Mouse (Mus musculus) left cerebral cortex, postnatal 36 days (tissue): ENCODE results near the gene Slc35e1. TPM values are rescaled to one million over a fixed set of nuclear protein-coding genes. Genes with fewer than 3 reads are reported as not detected.

Experiments
- microRNA-seq: library from miRNA; unstranded; fragments of <30 nt; microRNA quantifications from one replicate; pipeline ENCODE4 v1.2.0, GENCODE M21; 2022
- total RNA-seq, 2 experiments: library from RNA; stranded (reverse); gene quantifications; 2 replicates each; pipeline ENCODE4 v1.2.3; 2021

Slc35e1 gene
- total RNA-seq, 2 experiments from 2014 or later = 50.9 to 53.5 TPM

Small RNA genes lying within 50 kb of the gene (microRNA-seq; reads per million reads assigned to microRNA genes)
- gene Gm28019 = not detected
- 4.3 reads per million, percentile 12 among the genes with 10 or more reads in this experiment for gene Mir7068

Other genes with a start within 250 kb of the Slc35e1 start
- gene Gm10282, start 187.4 kb downstream of the Slc35e1 start, total RNA-seq = 1 to 10 TPM; 5.2 to 6.4 TPM
- 10 to 100 TPM; 13.5 to 22.2 TPM for gene Klf2, start 173.6 kb downstream of the Slc35e1 start, total RNA-seq
- 10 to 100 TPM; 60.0 to 75.6 TPM for gene Eps15l1, start 71.2 kb downstream of the Slc35e1 start, total RNA-seq
- gene Calr3, start 48.7 kb downstream of the Slc35e1 start, total RNA-seq = under 1 TPM; 0.61 to 0.81 TPM
- gene 1700030K09Rik, start 48.7 kb downstream of the Slc35e1 start, total RNA-seq = 10 to 100 TPM; 10.3 to 15.1 TPM
- 10 to 100 TPM; 59.7 to 76.4 TPM for gene Cherp, start 17.4 kb downstream of the Slc35e1 start, total RNA-seq
- gene Med26, start 55.7 kb upstream of the Slc35e1 start, total RNA-seq = 10 to 100 TPM in 1 of 2 experiments, 1 to 10 TPM in 1; 9.6 to 10.7 TPM
- 100 to 1,000 TPM; 111 to 128 TPM for gene Smim7, start 78.5 kb upstream of the Slc35e1 start, total RNA-seq
- 100 to 1,000 TPM; 121 to 137 TPM for gene Tmem38a, start 79.4 kb upstream of the Slc35e1 start, total RNA-seq
- 10 to 100 TPM; 40.5 to 48.4 TPM for gene Nwd1, start 154.1 kb upstream of the Slc35e1 start, total RNA-seq
- 100 to 1,000 TPM; 140 to 148 TPM for gene Sin3b, start 230.7 kb upstream of the Slc35e1 start, total RNA-seq